Mouse (Mus musculus): ENCODE measurements around the gene Cdk5.
A peak's percentile ranks its signal among the peaks of the same experiment; 100 is the strongest.

GRCm38 (mm10) chr5:24424861-24425411 is 1.6 kb upstream of the Cdk5 start:
- TF ChIP-seq CTCF (IDR thresholded peaks at IDR 0.05; ENCODE audit: borderline replicate concordance, insufficient read depth, low read length) (no peak), POLR2A (IDR thresholded peaks at IDR 0.05; ENCODE audit: low read depth, low read length) (peak; percentile 50)
